Mouse (Mus musculus): ENCODE results near the gene Ptpn18.
"Not testable (repeated sequence)": the region's sequence is repeated elsewhere in the genome, so short reads cannot be mapped to it uniquely, and the experiment has no call there.

GRCm38 (mm10) chr1:34437366-34437765 is 22.2 kb upstream of the Ptpn18 start:
- TF ChIP-seq POLR2A (IDR thresholded peaks at IDR 0.05; ENCODE audit: insufficient read depth, low read depth, low read length); EP300 (IDR thresholded peaks at IDR 0.05; ENCODE audit: insufficient read depth, low read depth, low read length); CTCF (IDR thresholded peaks at IDR 0.05): not testable (repeated sequence)

Data from heart, adult 2 months (tissue).